Mouse (Mus musculus) Patski (cell line): ENCODE measurements at regions not wholly inside any gene's neighbourhood (a gene's known extent, or its start where the extent isn't known, plus 50 kb on each side); places are given as distances from the start of the nearest gene placed in this dataset.

Source experiments
- ATAC-seq: fragments of 100-300 bp; one replicate; pipeline ENCODE4 v1.8.0; 2021
- CTCF ChIA-PET: fragments of 350-600 bp; sonication (Branson Sonifier 250); formaldehyde crosslinking; loops from one replicate; lab custom pipeline; 2022; ENCODE audit warnings: inconsistent platforms; lab: Charles Lee
- POLR2A ChIA-PET: fragments of 350-600 bp; sonication (Branson Sonifier 250); formaldehyde crosslinking; loops from one replicate; lab custom pipeline; 2022; ENCODE audit warnings: antibody characterized with exemption, inconsistent platforms; lab: Charles Lee
- DNase-seq: peaks from one replicate; pipeline ENCODE4 v3.0.0-alpha.2; 2011; ENCODE audit warnings: low read depth, low spot score
- H3K27me3 ChIP-seq: fragments of 371-371 bp; one replicate; pipeline ENCODE4 v1.5.1; 2021
- CTCF ChIP-seq: fragments of 100-300 bp; IDR thresholded peaks from one replicate; pipeline ENCODE4 v1.5.1; 2021
- in situ Hi-C: fragments of 300-500 bp; cut with MboI; formaldehyde crosslinking; loops from 3 replicates; pipeline ENCODE4 v1.11.1; 2018; ENCODE audit warnings: low pct_unique_long_range_greater_than_20kb, mixed read lengths

DNA sequence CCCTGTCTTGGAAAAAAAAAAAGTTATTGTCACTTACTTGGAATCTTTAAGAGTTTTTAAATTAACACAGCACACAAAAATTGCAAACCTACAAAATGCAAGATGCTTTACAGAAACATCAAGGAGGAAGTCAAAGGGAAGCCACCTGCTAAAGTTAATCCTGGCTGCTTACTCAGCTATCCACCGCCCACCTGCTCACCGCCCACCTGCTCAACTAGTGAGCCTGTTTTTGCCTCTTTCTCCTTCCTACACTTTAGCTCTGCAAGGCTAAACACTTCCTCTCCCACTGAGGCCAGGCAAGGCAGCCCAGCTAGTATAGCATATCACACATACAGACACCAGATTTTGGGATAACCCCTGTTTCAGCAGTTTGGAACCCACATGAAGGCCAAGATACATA is 66.4 kb downstream of the Gm6685 start:
- CTCF ChIA-PET = interaction anchor here (0.8 kb wide), 1 partner anchor 10 kb away, joined by 3 read pairs; no protein-coding TSS in a partner anchor

DNA sequence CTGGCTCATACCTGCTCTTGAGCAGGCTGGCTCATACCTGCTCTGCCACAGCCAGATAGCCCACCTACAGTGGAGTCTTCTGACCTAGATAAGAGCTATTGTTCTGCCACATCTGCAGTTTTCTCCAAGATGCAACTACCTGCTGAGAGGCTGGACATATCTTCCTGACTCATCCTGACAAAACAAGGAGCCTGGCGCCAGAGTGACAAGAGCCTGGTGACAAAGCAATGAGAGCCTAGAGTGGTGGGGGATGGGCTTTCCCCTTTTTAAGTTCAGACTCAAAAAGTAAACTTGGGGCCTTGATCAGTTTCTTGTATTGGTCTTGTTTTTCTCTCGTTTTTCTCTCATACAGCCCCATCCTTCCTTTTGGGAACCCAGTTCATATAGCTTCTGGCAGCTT is 67.1 kb downstream of the Gm6685 start:
- no peaks in the 10 kb centered on the region for H3K27me3 ChIP-seq
- TF ChIP-seq CTCF = no peak
- in situ Hi-C loops = no loop called here
- ATAC-seq (no peak), DNase-seq (no peak)
- ChIA-PET CTCF (no interaction called here), POLR2A (no interaction called here)

More for the DNA sequence above, 66.4 kb downstream of the Gm6685 start:
- no peaks in the 10 kb centered on the region for H3K27me3 ChIP-seq
- TF ChIP-seq CTCF = no peak
- no peak for ATAC-seq
- POLR2A ChIA-PET = no interaction called here
- in situ Hi-C loops = no loop called here
- DNase-seq = no peak
